Mouse (Mus musculus): ENCODE data around the gene Vamp8. TPM values are rescaled to one million over a fixed set of nuclear protein-coding genes. Genes with fewer than 3 reads are reported as not detected.
A peak's percentile ranks its signal among the peaks of the same experiment; 100 is the strongest.

Vamp8 gene
- polyA plus RNA-seq, 1 experiment from 2014 or later = 206 TPM

DNA sequence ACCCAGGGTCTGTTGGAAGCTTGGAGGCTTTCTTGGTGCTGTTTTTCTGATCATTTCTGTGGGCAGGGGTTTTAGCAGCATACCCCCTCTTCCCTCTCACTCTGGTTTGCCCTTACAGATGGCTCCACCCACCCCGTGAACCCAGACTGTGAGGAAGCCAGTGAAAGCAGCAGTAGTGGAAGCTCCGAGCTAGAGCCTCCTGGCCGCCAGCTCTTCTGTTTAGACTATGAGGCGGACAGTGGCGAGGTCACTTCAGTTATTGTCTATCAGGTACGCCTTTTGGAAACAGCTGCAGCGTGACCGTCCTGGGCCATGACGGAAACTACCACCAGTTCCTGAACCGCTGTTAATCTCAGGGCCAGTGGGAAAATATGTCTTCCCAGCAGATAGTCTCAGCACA lies 42.1 kb downstream of the Vamp8 start:
- Histone ChIP-seq H3K4me2 (replicated peaks; ENCODE audit: low read depth, low read length) (peak overlapping the region; percentile 64; the same call in 1 of the 2 replicates), H3K4me3 (ENCODE audit: low read depth, low read length) (no peak overlapping the region), H3K9ac (replicated peaks; ENCODE audit: low read depth, low read length) (no peak overlapping the region; the same call in 1 of the 2 replicates), H3K4me1 (ENCODE audit: control insufficient read depth, insufficient read depth, low read length) (peaks cover 22% of the 10 kb centered on the region), H3K9me3 (ENCODE audit: control insufficient read depth, low read depth, low read length) (no peaks in the 10 kb centered on the region), H3K27me3 (ENCODE audit: control insufficient read depth, insufficient read depth, low read length) (no peaks in the 10 kb centered on the region), H3K36me3 (ENCODE audit: control insufficient read depth, insufficient read depth, low read length) (peaks cover 24% of the 10 kb centered on the region; the same call in 1 of the 2 replicates), H3K27ac (ENCODE audit: low read length) (no peak overlapping the region)
- ATAC-seq (ENCODE audit: insufficient number of reproducible peaks, insufficient read depth, low FRiP score, low read depth) = no peak
- WGBS = 72% methylated on average over 10 of the region's 10 CpGs

DNA sequence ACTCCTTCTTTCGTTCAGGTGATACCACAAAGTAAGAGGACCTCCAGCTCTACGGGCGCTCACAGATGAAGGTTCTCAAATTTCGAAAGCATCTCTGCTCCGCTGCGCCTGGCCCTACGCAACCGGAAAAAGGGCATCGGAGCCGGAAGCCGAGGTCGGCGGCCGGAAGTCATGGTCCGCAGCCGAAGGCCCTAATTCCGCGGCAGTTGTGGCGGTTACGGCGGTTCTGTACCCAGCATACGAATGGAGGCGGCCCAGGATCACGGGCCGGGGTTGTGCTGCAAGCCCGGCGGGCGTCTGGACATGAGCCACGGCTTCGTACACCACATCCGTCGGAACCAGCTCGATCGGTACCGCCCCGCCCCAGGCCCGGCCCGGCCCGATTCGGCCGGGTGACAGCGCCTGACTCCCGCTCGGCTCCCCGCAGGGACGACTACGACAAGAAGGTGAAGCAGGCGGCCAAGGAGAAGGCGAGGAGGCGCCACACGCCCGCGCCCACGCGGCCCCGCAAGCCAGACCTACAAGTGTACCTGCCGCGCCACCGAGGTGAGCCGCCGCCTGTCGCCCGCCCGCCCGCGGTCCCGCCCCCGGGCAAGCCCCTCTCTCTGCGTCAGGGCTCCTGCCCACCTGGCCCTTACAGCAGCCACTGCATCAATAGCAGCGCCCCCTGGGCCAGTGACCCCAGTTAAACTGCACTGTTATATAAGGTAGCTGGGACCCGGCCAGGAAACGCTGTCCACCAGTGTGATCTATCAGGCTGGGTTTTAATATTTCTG lies 43.1 kb downstream of the Vamp8 start, which contains the start of gene 0610030E20Rik:
Gene 0610030E20Rik, plus strand, starts transcription at position 152 of the 776 bp plus-strand sequence.
- under 1% methylated on average over 72 of the region's 72 CpGs for WGBS
- Histone ChIP-seq H3K27ac (ENCODE audit: low read length) (peak within 1 kb of the TSS; percentile 59; the same call in 1 of the 2 replicates), H3K9ac (replicated peaks; ENCODE audit: low read depth, low read length) (peak within 1 kb of the TSS; percentile 49), H3K27me3 (ENCODE audit: control insufficient read depth, insufficient read depth, low read length) (no peaks in the 10 kb centered on the region), H3K4me1 (ENCODE audit: control insufficient read depth, insufficient read depth, low read length) (peaks cover 19% of the 10 kb centered on the region), H3K4me3 (ENCODE audit: low read depth, low read length) (peak within 1 kb of the TSS; percentile 54), H3K9me3 (ENCODE audit: control insufficient read depth, low read depth, low read length) (no peaks in the 10 kb centered on the region), H3K36me3 (ENCODE audit: control insufficient read depth, insufficient read depth, low read length) (peaks cover 25% of the 10 kb centered on the region), H3K4me2 (replicated peaks; ENCODE audit: low read depth, low read length) (peak within 1 kb of the TSS; percentile 64)
- peak; percentile 67; the same call in 1 of the 2 replicates for ATAC-seq (ENCODE audit: insufficient number of reproducible peaks, insufficient read depth, low FRiP score, low read depth)

DNA sequence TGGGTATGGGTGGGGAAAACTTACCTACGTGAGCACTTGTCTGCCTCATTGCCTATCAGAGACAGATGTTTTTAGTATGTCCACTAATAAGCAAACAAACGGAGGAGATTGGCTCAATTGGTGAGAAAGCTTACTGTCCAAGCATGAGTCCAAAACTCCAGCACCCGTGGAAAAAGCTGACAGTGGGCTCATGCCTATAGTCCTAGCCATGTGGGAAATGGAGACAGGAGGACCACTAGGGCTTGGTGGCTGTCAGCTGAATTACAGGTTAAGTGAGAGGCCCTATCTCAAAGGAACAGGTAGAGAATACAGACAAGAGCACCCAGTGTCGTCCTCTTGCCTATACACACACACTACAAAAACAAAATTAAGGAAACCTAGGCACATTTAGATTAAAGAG lies 44.2 kb downstream of the Vamp8 start:
- WGBS = 89% methylated on average over 4 of the region's 4 CpGs

DNA sequence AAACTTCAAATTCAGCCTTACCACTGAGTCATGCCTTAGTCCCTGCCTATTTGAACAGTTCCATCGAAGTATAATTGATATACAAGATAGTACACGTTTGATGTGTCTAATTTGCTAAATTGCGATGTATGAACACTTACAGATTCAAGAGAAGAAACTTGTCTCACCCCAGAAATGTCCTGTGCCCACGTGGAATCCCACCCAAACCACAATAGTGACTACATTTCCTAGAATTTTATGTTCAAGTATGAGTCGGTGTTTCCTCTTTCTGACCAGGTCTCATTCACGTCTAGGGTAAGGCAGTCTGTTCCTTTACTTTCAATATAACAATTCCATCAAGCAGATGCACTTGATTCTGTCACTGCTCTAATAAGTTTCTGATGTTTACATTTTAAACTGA lies 44.9 kb downstream of the Vamp8 start:
- H3K27ac ChIP-seq (ENCODE audit: low read length) = no peak overlapping the region
- H3K36me3 ChIP-seq (ENCODE audit: control insufficient read depth, insufficient read depth, low read length) = peaks cover 23% of the 10 kb centered on the region
- H3K9me3 ChIP-seq (ENCODE audit: control insufficient read depth, low read depth, low read length) = no peaks in the 10 kb centered on the region
- no peak overlapping the region for H3K9ac ChIP-seq (replicated peaks; ENCODE audit: low read depth, low read length)
- WGBS = 51% methylated on average over 6 of the region's 6 CpGs
- ATAC-seq (ENCODE audit: insufficient number of reproducible peaks, insufficient read depth, low FRiP score, low read depth) = no peak
- peak overlapping the region; percentile 91 for H3K4me2 ChIP-seq (replicated peaks; ENCODE audit: low read depth, low read length)
- H3K4me3 ChIP-seq (ENCODE audit: low read depth, low read length) = peak overlapping the region; percentile 82
- no peaks in the 10 kb centered on the region for H3K27me3 ChIP-seq (ENCODE audit: control insufficient read depth, insufficient read depth, low read length)
- peaks cover 13% of the 10 kb centered on the region; the same call in 1 of the 2 replicates for H3K4me1 ChIP-seq (ENCODE audit: control insufficient read depth, insufficient read depth, low read length)

More for the DNA sequence above, 44.2 kb downstream of the Vamp8 start:
- Histone ChIP-seq H3K4me2 (replicated peaks; ENCODE audit: low read depth, low read length) (no peak overlapping the region), H3K27ac (ENCODE audit: low read length) (no peak overlapping the region), H3K4me3 (ENCODE audit: low read depth, low read length) (no peak overlapping the region; the same call in 1 of the 2 replicates), H3K36me3 (ENCODE audit: control insufficient read depth, insufficient read depth, low read length) (peaks cover 28% of the 10 kb centered on the region), H3K9ac (replicated peaks; ENCODE audit: low read depth, low read length) (no peak overlapping the region), H3K9me3 (ENCODE audit: control insufficient read depth, low read depth, low read length) (no peaks in the 10 kb centered on the region), H3K27me3 (ENCODE audit: control insufficient read depth, insufficient read depth, low read length) (no peaks in the 10 kb centered on the region), H3K4me1 (ENCODE audit: control insufficient read depth, insufficient read depth, low read length) (peaks cover 13% of the 10 kb centered on the region; the same call in 1 of the 2 replicates)
- ATAC-seq (ENCODE audit: insufficient number of reproducible peaks, insufficient read depth, low FRiP score, low read depth) = no peak

DNA sequence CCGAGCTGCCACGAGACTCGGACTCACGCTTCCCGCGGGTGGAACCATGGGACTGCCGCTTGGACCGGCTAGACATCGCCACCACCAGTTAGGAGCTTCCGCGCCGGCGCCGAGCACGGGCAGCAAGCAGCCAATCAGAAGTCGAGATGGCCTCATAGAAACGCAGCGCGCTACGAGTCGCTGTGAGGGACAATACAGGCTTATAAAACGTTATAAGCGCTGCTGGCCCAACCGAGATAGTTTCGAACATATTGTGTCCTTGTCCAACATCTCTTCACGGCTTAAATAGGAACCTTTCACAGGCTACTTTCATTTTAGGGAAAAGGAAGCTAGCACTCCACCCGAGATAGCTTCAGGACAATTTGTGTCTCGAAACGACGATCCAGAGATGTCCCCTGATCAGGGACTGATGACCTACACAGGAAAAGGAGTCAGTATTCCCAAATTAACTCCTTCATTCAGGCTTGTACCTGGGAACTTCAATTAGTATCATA lies 45.4 kb downstream of the Vamp8 start, which contains the start of gene Usp39:
Gene Usp39, minus strand, starts transcription at position 111 of the 494 bp plus-strand sequence.
- peak within 1 kb of the TSS; percentile 82 for H3K4me3 ChIP-seq (ENCODE audit: low read depth, low read length)
- no peaks in the 10 kb centered on the region for H3K27me3 ChIP-seq (ENCODE audit: control insufficient read depth, insufficient read depth, low read length)
- H3K4me1 ChIP-seq (ENCODE audit: control insufficient read depth, insufficient read depth, low read length) = peaks cover 13% of the 10 kb centered on the region; the same call in 1 of the 2 replicates
- H3K9ac ChIP-seq (replicated peaks; ENCODE audit: low read depth, low read length) = peak within 1 kb of the TSS; percentile 81
- H3K36me3 ChIP-seq (ENCODE audit: control insufficient read depth, insufficient read depth, low read length) = peaks cover 18% of the 10 kb centered on the region
- no peak within 1 kb of the TSS for H3K27ac ChIP-seq (ENCODE audit: low read length)
- WGBS = under 1% methylated on average over 30 of the region's 30 CpGs
- no peaks in the 10 kb centered on the region for H3K9me3 ChIP-seq (ENCODE audit: control insufficient read depth, low read depth, low read length)
- ATAC-seq (ENCODE audit: insufficient number of reproducible peaks, insufficient read depth, low FRiP score, low read depth) = peak; percentile 82
- H3K4me2 ChIP-seq (replicated peaks; ENCODE audit: low read depth, low read length) = peak within 1 kb of the TSS; percentile 91

DNA sequence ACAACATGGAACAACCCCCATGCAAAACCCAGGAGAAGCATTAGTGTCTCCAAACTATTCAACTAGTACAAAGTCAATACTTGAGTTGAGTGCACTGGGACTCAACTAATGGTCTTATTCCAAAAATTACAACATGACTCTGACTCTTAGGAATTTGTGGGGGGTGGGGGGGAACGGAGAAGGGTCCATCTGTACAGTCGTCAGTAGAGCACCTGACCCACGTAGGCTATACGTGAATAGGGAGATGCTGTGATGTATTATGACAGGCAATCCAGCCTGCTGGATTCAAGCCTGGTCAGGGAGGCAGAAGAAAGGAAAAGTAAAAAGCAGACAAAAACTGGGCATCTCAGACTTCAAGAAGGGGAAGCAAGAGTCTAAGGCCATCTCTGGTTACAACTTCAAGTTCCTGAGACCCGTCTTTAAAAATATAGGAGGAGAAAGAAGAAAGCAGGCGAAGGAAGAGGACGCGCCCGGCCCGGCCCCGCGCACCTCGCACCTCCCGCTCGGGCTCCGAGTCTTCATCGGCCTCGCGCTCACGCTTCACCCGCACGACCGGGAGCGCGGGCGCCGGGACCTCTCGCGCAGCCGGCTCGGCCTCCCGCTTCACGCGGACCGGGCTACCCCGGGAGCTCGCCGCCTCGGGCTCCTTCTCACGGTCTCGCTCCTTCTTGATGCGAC lies 46.0 kb downstream of the Vamp8 start:
- Histone ChIP-seq H3K9me3 (ENCODE audit: control insufficient read depth, low read depth, low read length) (no peaks in the 10 kb centered on the region), H3K27ac (ENCODE audit: low read length) (no peak overlapping the region), H3K27me3 (ENCODE audit: control insufficient read depth, insufficient read depth, low read length) (no peaks in the 10 kb centered on the region), H3K4me2 (replicated peaks; ENCODE audit: low read depth, low read length) (peak overlapping the region; percentile 91), H3K4me1 (ENCODE audit: control insufficient read depth, insufficient read depth, low read length) (peaks cover 13% of the 10 kb centered on the region; the same call in 1 of the 2 replicates), H3K36me3 (ENCODE audit: control insufficient read depth, insufficient read depth, low read length) (peaks cover 14% of the 10 kb centered on the region), H3K4me3 (ENCODE audit: low read depth, low read length) (peak overlapping the region; percentile 82), H3K9ac (replicated peaks; ENCODE audit: low read depth, low read length) (peak overlapping the region; percentile 81)
- WGBS = under 1% methylated on average over 42 of the region's 42 CpGs
- peak; percentile 35; the same call in 1 of the 2 replicates for ATAC-seq (ENCODE audit: insufficient number of reproducible peaks, insufficient read depth, low FRiP score, low read depth)

DNA sequence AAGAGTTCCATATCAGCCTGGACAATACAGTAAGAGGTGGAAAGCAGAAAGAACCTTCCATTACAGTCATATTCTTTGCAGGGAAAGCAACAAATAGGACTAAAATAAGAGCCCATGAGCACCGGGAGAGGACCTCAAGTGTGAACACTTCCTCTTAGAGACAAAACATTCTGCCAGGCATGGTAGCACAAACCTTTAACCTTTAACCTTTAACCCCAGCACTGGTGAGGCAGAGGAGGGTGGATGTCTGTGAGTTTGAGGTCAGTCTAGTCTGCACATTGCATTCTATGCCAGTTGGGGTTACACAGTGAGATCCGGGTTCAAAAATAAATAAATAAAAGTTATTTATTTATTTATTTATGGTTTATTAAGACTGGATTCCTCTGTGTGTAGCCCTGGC lies 50.0 kb downstream of the Vamp8 start:
- no peak overlapping the region for H3K9ac ChIP-seq (replicated peaks; ENCODE audit: low read depth, low read length)
- WGBS = 63% methylated on average over 2 of the region's 2 CpGs
- no peak overlapping the region for H3K4me2 ChIP-seq (replicated peaks; ENCODE audit: low read depth, low read length)
- H3K27ac ChIP-seq (ENCODE audit: low read length) = no peak overlapping the region
- no peaks in the 10 kb centered on the region for H3K9me3 ChIP-seq (ENCODE audit: control insufficient read depth, low read depth, low read length)
- H3K4me3 ChIP-seq (ENCODE audit: low read depth, low read length) = no peak overlapping the region
- peaks cover 38% of the 10 kb centered on the region for H3K36me3 ChIP-seq (ENCODE audit: control insufficient read depth, insufficient read depth, low read length)
- no peaks in the 10 kb centered on the region for H3K27me3 ChIP-seq (ENCODE audit: control insufficient read depth, insufficient read depth, low read length)
- H3K4me1 ChIP-seq (ENCODE audit: control insufficient read depth, insufficient read depth, low read length) = peaks cover 6% of the 10 kb centered on the region; the same call in 1 of the 2 replicates
- no peak for ATAC-seq (ENCODE audit: insufficient number of reproducible peaks, insufficient read depth, low FRiP score, low read depth)
